ENCODE assay signal across 10 mouse cellular contexts in genomic region chrX:45340661-45341060, GRCm38 (mm10).
DNase-seq lines count a peak whose midpoint lies in the region; ATAC-seq and TF ChIP-seq lines count a peak whose summit lies in the region.
"Had no signal": no experiment of that assay in that cellular context is flagged by ENCODE, and none has a peak within 500 bp of the region (broad histone marks: within the 10 kb centered on the region; RNA-seq: fewer than 3 reads in every experiment).

No protein-coding gene starts in this region.

- peak; percentile 49 for TF ChIP-seq CTCF in kidney, postnatal 0 days (IDR thresholded peaks at IDR 0.05; ENCODE audit: low read depth)

- H3K27me3 ChIP-seq in kidney, postnatal 0 days (ENCODE audit: insufficient read depth, low read length): no peaks in the 10 kb centered on the region
- H3K27me3 ChIP-seq in embryonic facial prominence, embryonic 11.5 days (ENCODE audit: control insufficient read depth, insufficient read depth, low read length): no peaks in the 10 kb centered on the region
- H3K27me3 ChIP-seq: embryonic facial prominence, embryonic 15.5 days had no signal

- no peaks in the 10 kb centered on the region for H3K4me1 ChIP-seq in kidney, postnatal 0 days (replicated peaks; ENCODE audit: insufficient read depth, low read length)
- no peaks in the 10 kb centered on the region for H3K4me1 ChIP-seq in embryonic facial prominence, embryonic 11.5 days (ENCODE audit: control insufficient read depth, insufficient read depth, low read length)
- H3K4me1 ChIP-seq: embryonic facial prominence, embryonic 15.5 days had no signal

- H3K9ac ChIP-seq in kidney, postnatal 0 days (ENCODE audit: low read depth, low read length): no peak overlapping the region
- no peak overlapping the region for H3K9ac ChIP-seq in embryonic facial prominence, embryonic 11.5 days (replicated peaks; ENCODE audit: low read length)
- H3K9ac ChIP-seq: embryonic facial prominence, embryonic 15.5 days had no signal

- no peak for ATAC-seq in CD4-positive, CD25-positive, alpha-beta regulatory T cell, adult 4 months
- ATAC-seq in kidney, postnatal 0 days (replicated peaks; ENCODE audit: low FRiP score, low read depth): no peak
- ATAC-seq in embryonic facial prominence, embryonic 11.5 days (replicated peaks; ENCODE audit: insufficient number of reproducible peaks, low FRiP score, low TSS enrichment, low read depth): no peak
- ATAC-seq: intestine, postnatal 0 days had no signal

- H3K9me3 ChIP-seq in kidney, postnatal 0 days (replicated peaks; ENCODE audit: low read length): no peaks in the 10 kb centered on the region
- no peaks in the 10 kb centered on the region for H3K9me3 ChIP-seq in embryonic facial prominence, embryonic 11.5 days (replicated peaks; ENCODE audit: control insufficient read depth, low read length)
- H3K9me3 ChIP-seq: embryonic facial prominence, embryonic 15.5 days had no signal

- H3K36me3 ChIP-seq in kidney, postnatal 0 days (ENCODE audit: insufficient read depth, low read length): no peaks in the 10 kb centered on the region
- H3K36me3 ChIP-seq in embryonic facial prominence, embryonic 11.5 days (replicated peaks; ENCODE audit: control insufficient read depth, insufficient read depth, low read depth, low read length): no peaks in the 10 kb centered on the region
- H3K36me3 ChIP-seq: embryonic facial prominence, embryonic 15.5 days had no signal

- no peak overlapping the region for H3K4me3 ChIP-seq in kidney, postnatal 0 days (replicated peaks; ENCODE audit: low read depth, low read length)
- H3K4me3 ChIP-seq in embryonic facial prominence, embryonic 11.5 days (ENCODE audit: low read depth, low read length): no peak overlapping the region
- H3K4me3 ChIP-seq: embryonic facial prominence, embryonic 15.5 days had no signal

- H3K27ac ChIP-seq in kidney, postnatal 0 days: no peak overlapping the region
- H3K27ac ChIP-seq in embryonic facial prominence, embryonic 11.5 days (replicated peaks; ENCODE audit: low read depth, low read length): no peak overlapping the region
- H3K27ac ChIP-seq: embryonic facial prominence, embryonic 15.5 days had no signal

- peak; percentile 0 for DNase-seq in CD4-positive, CD25-positive, alpha-beta regulatory T cell, adult 2 months (ENCODE audit: low read depth, low spot score)
- peak; percentile 4 for DNase-seq in kidney, postnatal 0 days (ENCODE audit: low spot score)
- no peak for DNase-seq in kidney, adult 11 months
- peak; percentile 2 for DNase-seq in A20 (ENCODE audit: low read depth, low spot score)
- peak; percentile 45 for DNase-seq in embryonic facial prominence, embryonic 11.5 days (ENCODE audit: low spot score)
- DNase-seq in right cerebral cortex, postnatal 4 days: no peak
- DNase-seq in thymus, postnatal 25 days: no peak

- no peak overlapping the region for H3K4me2 ChIP-seq in kidney, postnatal 0 days (ENCODE audit: low read length)
- H3K4me2 ChIP-seq in embryonic facial prominence, embryonic 11.5 days (ENCODE audit: low read depth, low read length): no peak overlapping the region
- H3K4me2 ChIP-seq: embryonic facial prominence, embryonic 15.5 days had no signal

- WGBS in kidney, postnatal 0 days: 51% methylated on average over 5 of the region's 5 CpGs
- 51% methylated on average over 5 of the region's 5 CpGs for WGBS in embryonic facial prominence, embryonic 11.5 days

Comparison
In these comparisons a context has a peak if more than half of its experiments do, and no peak if none do; other contexts are left out.
1. DNase-seq: peak in CD4-positive, CD25-positive, alpha-beta regulatory T cell, adult 2 months (single experiment), kidney, postnatal 0 days (single experiment), A20 (single experiment) and embryonic facial prominence, embryonic 11.5 days (single experiment); none in kidney, adult 11 months (single experiment), right cerebral cortex, postnatal 4 days (single experiment) and thymus, postnatal 25 days (single experiment).